Mouse (Mus musculus): Measurements from ENCODE around the gene Creb3l4. TPM values are rescaled to one million over a fixed set of nuclear protein-coding genes. Genes with fewer than 3 reads are reported as not detected.
"Not testable (repeated sequence)": the region's sequence is repeated elsewhere in the genome, so short reads cannot be mapped to it uniquely, and the experiment has no call there.

Gene Creb3l4
- polyA plus RNA-seq (2017; shearing (Covaris generic)): not detected

DNA sequence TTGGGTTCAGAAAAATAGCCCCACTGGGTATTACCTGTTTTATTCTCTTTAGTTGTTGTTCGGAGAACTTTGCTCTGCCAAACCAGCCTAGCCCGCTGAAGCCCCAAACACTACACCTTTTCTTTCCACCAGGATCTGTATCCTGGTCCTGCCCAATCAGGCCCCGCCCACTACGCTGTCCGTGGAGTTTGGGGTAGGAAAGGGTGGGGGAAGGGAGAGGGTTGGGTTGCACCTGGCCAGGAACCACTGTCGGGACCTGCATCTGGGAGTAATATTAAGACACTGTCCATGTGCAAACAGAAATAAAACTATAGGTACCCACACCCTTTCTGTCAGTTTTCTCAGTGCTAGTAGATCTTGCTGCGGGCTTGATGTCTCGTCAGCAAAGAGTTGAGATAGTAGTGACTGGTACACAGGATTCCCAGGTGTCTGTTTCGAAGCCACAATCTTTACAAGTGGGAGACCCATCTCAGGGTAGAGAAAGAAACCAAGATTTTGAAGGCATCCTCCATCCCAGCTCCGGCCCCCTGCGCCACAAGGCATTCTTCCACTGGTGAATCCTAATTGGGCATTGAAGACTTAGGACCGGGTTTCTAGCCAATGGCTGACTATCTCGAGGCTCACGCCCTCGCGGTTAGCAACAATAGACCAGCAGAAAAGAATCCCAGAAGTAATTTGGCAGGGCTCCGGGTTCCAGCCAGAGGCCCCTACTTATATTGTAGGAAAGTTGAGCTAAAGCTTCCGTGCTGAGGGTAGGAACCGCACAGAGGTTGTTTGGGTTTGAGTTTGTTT lies at the start of gene Creb3l4:
Gene Creb3l4 (minus strand): TSS at position 529 of the 792 bp plus-strand sequence.
- no peak for ATAC-seq

DNA sequence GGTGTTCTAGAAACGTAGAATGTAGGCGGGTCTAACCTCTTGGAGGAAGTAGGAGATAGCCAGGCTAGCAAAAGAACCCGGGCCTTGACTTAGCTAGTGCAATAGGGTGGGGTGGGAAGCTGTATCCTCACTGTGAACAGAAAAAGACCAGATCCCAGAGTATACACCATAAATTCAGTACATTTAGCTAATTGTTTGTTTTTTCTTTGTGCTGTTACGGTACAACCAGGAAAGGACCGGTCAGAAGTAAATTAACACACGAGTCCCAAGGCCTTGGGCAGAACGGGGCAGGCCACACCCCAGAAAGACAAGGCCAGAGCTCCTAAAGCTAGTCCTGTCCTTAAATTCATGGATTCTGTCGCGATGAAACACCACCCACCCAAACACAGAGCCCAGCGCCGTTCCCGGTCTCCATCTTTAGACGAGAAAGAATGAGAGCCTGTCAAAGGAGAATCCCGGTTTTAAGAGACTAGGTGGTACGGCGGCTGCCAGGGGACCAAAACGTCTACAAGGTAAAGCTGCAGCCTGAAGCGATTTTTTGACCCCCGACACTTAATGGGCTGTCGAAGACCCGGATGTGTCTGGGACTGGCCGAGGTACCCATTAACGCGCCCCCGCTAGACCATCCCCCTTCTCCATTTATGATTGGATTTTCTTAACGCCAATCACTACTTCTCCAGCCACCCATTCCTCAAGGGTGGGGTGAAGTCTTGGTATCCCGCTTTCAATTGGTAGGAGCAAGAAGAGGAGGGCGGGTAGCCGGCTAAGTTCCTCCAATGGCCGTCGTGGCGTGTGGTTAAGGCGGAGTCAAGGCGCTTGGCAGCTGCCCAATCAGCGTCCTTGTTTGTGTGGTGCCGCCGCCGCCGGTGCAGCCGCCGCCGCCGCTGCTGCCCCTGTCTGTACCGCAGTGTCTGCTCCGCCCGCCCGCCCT lies 49.3 kb upstream of the Creb3l4 start, which contains the start of gene Gatad2b:
Gene Gatad2b (plus strand): TSS at position 834 of the 931 bp plus-strand sequence.
- peak; percentile 99 for ATAC-seq

DNA sequence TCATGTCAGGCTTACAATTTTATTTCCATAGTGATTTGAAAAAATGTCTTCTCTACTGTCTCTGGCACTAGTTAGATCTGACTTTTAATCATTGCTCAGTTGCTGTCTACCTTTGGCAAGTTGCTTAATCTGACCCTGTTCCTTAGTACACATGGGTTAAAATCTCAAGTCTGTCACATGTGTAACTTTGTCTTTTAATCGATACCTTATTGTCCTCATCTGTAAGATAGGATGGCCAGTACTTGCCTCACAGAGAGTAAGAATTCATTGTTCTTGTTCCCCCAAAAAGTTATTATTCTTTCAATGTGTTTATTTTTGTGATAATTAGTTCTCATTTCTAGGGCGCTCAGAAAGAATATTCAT lies 48.7 kb upstream of the Creb3l4 start:
- ATAC-seq: no peak

DNA sequence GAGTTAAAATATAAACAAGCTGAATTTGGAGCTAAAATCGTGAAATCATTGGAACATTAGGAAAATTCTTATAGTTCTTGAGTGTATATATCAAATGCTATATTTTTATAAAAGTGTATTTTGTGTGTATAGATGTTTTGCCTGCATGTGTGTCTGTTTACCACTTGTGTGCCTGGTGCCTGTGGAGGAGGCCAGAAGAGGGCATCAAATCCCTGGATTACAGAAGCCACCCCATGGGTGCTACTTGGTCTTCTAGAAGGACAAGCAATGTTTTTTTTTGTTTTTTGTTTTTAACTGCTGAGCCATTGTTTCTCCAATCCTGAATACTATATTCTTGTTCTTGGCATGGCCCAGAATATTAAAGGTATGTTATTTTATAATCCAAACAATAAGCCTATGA lies 47.3 kb upstream of the Creb3l4 start:
- ATAC-seq: no peak

DNA sequence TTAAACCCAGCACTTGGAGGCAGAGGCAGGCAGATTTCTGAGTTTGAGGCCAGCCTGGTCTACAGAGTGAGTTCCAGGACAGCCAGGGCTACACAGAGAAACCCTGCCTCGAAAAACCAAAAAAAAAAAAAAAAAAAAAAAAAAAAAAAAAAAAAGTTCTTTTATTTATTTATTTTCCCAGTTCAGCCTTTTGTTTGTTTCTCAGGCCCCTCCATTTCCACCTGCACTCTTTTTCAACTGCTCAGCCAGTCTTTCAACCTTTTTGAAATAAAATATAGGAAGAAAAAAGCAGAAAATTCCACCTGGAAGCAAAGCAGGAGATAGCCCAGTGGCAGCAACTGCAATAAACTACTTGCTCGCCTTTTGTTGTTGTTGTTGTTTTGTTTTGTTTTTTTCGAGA lies 46.1 kb upstream of the Creb3l4 start:
- not testable (repeated sequence) for ATAC-seq

DNA sequence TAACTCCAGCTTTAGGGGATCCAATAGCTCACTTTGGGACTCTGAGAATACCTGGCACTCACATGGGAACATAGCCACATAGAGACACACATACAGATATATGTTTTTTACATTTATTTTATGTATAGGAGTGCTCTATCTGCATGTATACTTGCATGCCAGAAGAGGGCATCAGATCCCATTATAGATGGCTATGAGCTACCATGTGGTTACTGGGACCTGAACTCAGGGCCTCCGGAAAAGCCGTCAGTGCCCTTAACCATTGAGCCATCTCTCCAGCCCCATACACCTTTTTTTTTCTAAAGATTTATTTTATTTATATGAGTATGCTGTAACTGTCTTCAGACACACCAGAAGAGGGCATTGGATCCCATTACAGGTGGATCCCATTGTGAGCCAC lies 40.8 kb upstream of the Creb3l4 start:
- no peak for ATAC-seq

DNA sequence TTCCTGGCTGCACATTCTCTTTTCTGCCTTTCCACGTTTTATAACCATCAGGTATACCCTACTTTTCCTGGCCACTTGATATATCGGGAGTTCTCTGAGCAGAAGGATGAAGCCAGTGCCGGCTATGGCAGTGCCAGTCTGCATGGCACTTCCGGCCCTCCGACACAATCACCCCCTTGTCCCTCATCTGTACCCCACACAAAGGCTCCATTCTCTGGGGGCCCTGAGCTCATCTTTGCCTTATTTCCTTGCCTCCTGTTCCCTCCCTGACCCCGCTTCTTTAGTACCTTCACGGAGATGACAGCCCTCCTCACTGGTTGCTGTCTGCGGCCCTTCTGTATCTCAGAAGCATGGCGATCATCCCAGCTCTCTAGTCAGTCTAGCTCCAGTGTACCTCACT lies 37.4 kb upstream of the Creb3l4 start:
- no peak for ATAC-seq

DNA sequence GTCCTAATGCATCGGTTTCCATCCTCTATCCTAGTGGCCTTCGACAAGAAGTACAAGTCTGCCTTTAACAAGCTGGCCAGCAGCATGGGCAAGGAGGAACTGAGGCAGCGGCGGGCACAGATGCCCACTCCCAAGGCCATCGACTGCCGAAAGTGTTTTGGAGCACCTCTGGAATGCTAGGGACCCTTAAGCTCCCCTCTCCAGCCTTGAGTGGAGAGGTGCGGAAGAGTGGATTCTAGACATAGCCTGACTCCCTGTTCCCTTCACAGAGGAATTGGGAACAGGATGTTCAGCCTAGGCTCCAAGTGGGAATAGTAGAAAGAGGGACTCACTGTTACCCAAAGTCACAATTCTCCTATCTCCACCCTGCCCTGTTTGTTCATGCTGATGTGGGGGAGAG lies 36.4 kb upstream of the Creb3l4 start:
- no peak for ATAC-seq

DNA sequence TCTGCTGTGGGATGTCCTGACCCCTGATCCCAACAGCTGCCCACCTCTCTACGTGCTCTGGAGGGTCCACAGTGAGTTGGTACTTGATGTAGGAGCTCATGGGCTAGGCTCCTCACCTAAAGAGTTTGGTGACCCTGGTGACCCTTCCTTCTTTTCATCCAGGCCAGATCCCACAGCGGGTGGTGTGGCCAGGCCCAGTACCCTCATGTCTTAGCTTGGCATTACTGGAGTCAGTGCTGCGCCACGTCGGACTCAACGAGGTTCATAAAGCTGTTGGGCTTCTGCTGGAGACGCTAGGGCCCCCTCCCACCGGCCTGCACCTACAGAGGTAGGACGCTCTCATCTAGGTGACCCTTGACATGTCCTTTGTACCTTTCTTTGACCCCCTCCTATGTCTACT lies 35.9 kb upstream of the Creb3l4 start:
- ATAC-seq: no peak

DNA sequence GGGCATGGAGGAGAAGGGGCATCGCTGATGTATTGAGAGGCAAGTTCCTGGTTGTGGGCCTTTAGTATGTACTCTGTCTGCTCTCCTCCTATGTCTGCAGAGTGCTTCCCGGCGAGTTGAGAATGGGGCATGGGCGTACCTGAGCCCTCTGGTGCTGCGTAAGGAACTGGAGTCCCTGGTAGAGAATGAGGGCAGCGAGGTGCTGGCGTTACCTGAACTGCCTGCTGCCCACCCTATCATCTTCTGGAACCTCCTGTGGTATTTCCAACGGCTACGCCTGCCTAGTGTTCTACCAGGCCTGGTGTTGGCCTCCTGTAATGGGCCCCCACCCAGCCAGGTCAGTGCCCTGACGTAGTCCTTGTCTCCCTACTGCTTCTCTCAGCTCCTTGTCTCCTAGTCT lies 34.9 kb upstream of the Creb3l4 start:
- no peak for ATAC-seq

DNA sequence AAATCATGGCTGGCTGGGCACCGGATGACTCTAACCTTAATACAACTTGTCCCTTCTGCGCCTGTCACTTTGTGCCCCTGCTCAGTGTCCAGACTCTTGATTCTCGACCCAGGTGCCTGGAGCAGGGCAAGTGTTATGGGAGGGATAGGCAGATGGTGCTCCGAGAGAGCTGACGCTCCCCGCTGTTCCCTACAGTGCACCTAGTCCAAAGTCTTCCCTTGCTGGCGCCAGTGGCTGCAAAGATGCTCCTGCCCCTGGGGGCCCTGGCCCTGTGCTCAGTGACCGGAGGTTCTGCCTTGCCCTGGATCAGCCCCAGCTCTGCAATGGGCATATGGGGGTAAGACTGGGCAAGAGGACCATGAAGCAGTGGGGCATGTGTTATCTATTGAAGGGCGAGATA lies 34.5 kb upstream of the Creb3l4 start:
- ATAC-seq: no peak

DNA sequence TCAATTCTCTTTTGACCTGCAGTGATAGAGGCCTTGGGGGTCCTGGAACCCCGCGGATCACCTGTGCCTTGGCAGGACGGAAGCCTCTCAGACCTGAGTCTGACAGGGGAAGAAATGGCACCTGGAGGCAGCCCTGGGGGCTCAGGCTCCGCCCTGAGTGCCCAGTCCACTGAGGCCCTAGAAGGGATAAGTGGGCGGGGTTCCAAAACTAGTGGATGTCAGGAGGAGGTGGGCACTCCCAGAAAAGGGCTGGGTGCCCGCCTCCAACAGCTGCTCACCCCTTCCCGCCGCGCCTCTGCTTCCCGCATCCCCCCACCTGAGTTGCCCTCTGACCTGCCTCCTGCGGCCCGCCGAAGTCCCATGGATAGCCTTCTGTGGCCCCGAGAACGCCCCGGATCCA lies 33.5 kb upstream of the Creb3l4 start:
- no peak for ATAC-seq

DNA sequence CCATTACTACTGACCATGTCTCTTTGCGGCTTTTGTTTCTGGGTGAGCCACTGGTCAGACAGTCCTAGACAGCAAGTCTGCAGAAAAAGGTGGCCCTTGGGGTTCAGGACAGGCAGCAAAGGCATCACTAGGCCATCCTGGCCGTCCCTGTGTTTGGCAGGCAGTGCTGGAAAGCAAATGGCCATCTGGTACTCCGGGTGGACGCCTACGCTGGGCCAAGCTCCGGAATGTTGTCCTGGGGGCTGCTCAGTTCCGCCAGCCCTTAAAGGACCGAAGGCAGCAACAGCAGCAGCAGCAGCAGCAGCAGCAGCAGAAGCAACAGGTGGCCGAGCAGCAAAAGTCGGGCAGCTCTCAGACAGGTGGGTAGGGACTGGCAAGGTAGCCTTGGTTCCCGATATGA lies 32.0 kb upstream of the Creb3l4 start:
- ATAC-seq: no peak

DNA sequence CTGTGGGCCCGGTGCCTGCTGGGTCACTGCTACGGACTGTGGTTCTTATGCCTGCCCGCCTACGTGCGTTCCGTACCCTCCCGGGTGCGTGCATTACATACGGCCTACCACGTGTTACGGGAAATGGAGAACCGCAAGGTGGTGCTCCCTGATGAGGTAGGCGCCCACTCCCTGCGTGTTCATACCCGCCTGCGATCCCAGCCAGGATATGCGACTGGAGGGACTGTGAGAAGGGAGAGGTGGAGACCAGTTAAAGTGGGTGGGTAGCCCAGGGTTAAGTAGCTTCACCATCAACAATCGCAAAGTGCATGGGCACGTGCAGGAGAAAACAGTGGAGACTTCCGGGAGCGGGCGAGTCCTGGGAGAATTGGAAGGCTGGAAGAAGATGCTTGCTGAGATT lies 30.5 kb upstream of the Creb3l4 start:
- no peak for ATAC-seq

DNA sequence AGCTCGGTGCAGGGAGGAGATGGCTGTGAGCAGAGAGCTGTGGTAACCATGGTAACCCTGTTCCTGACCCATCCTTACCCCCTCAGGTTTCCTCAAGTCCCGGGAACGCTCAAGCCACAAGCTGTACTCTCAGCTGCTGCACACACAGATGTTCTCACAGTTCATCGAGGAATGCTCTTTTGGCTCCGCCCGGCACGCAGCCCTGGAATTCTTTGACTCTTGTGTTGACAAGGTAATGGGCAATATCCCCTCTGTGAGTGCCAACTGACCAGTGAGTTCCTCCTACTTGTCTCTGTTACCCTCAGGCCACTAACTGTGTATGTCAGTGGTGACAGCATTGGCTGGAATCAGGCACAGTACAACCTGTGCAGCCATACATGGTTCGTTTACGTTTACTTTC lies 28.9 kb upstream of the Creb3l4 start:
- ATAC-seq: no peak

DNA sequence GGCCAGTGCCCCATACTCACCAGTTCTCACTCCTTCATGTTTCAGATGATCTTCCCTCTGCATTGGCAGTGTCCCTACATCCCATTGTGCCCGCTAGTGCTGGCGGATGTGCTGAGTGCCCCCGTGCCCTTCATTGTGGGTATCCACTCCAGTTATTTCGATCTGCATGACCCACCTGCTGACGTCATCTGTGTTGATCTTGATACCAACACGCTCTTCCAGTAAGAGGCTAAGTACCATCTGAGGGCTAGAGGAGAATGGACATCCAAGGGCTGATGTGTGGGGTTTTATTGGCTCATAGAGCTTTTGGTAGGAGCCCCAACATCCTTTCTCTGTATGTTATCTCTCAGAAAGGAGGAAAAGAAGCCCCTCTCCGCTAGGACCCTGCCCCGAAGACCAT lies 27.5 kb upstream of the Creb3l4 start:
- no peak for ATAC-seq

DNA sequence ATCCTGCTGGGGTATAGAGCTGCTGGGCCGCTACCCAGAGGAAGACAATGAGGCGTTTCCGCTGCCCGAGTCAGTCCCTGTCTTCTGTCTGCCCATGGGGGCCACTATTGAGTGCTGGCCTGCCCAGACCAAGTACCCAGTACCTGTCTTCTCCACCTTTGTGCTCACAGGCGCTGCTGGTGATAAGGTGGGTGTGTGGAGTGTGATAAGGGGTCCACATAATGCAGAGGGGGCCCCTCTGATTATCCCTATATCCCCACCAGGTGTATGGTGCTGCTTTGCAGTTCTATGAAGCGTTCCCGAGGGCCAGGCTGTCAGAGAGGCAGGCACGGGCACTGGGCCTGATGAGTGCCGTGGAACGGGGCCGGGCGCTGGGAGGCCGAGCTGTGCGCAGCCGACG lies 25.7 kb upstream of the Creb3l4 start:
- no peak for ATAC-seq

DNA sequence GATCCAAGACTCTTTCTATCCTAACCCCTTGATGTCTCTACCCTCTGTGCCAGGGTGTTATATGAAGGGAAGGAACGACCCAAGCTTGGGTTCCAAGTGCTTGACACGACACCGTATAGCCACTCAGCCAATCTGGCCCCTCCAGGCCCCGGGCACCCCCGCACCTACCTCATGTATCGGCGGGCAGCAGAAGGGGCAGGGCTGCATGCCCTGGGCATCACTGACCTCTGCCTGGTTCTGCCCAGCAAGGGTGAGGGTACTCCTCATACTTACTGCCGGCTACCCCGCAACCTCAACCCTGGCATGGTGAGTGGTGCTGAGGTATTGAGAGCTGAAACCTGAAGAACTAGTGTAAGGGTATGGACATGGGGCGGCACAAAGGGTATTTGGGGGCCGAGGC lies 24.9 kb upstream of the Creb3l4 start:
- no peak for ATAC-seq

DNA sequence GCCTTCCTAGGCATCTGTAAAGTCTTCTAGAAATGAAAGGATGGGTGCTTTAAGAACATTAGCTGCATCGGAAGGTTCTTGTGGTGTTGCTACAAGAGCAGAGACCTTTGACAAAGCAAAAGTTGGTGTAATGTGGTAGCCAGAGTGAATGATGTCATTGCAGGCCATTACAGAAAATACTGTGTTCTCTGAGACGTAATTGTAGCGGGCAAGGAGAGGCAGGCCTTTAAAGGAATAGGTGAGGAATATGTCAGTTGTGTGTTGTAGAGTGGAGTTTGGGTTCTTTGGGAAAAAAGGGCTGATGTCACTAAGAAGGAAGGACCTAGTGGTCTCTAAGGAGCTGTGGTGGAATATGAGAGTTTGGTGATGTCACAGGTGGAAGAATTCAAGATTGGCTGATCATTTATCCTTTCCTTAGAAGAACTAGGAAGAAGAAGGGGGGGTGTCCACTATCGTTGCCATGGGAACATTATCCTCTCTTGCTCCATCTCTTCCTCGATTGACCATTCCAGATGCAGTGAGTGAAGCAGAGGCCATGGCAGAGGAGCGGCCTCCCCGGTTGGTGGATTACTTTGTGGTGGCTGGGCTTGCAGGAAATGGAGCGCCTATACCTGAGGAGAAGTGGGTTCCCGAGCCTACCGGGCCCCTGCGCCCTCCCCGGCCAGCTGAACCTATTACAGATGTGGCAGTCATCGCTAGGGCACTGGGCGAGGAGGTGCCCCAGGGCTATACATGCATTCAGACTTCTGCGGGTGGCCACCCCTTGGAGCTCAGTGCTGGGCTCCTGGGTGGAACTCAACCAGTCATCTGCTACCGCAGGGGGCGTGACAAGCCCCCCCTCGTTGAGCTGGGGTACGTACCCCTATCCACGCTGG lies 23.8 kb upstream of the Creb3l4 start:
- ATAC-seq: no peak

DNA sequence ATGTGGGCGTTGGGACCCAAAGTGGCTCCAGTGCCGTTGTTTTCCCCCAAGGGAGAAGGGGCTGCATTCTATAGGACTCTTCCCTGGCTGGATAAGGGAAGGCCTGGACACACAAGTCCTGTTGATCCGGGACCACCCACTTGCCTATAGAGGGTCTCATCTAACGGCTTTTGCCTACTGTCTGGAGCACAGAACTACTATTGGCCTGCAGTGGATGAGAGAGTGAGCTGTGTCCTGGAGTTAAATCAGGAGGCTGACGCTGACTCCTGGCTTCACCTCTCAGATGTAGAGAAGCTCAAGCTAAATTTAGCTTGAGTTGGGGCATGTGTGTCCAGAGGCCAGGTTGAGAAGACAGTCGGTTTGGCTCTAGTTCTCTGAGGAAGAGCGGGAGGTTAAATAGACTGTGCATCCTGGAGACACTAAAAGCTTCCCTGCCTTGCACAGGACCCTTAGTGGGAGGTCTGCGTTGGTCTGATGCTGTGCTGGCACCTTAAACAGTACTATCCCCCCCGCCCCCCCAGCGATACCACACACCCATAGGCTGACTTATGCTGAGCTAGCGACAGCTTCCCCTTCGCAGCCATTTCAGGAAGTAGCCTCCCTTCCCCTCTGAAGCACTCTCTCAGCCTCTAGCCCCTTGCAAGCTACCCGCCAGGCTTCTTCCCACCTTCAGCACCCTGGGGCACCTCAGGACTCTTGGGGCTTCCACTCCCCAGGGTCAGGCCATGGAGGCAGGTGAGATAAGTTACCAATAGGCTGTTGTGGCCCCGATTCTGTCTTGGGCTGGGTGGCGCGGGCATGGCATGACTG lies 22.8 kb upstream of the Creb3l4 start:
- peak; percentile 43 for ATAC-seq

DNA sequence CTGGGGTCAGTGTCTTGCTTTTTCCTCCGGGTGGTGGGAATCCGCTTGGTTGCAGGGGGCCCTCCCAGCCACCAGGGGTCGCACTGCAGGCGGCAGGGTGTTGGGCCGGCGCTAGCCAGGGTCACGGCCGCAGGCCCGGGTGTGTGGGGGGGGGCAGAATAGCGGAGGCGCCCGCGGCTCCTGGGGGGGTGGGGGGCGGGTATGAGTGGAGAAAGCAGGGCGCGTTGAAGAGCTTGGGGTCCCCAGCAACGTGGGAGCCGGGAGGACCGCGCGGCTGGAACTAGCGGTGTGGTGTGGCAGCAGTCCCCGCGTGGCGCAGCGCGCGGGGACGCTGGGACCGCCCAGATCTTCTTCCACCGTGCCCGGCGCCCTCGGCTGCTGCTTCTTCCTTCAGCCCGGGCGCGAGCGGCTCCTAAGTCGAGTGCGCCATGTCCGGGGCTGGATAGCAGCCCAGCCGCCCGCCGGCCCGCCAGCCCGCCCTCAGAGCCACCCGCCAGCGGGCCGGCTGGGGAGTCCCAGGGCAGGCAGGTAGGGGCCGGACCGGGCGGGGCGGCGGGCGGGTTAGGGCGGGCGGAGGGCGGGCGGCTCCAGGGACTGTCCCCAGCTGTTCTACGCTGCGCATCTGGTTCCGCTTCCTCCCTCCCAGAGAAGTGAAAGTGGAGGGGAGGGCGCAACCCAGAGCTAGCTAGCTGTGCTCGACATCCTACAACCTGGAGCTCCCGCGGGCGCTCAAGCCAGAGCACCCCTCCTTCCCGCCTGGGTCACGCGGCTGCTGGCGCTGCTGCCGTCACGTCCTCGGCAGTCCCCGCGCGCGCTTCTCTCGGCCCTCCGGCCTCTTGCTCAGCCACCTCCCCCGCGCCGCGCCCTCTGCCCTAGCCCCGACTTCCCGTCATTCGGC lies 22.0 kb upstream of the Creb3l4 start, which contains the start of gene Dennd4b:
Gene Dennd4b (plus strand): TSS at position 152 of the 898 bp plus-strand sequence.
- ATAC-seq: peak; percentile 90

Measured in inflammation-experienced regulatory T-cells, adult 6 months (primary cell).